Mouse (Mus musculus): ENCODE measurements around the gene P4htm.
"Not testable (repeated sequence)": the region's sequence is repeated elsewhere in the genome, so short reads cannot be mapped to it uniquely, and the experiment has no call there.

P4htm gene

GRCm38 (mm10) chr9:108596998-108597764 lies at the start of gene P4htm:
Gene P4htm, minus strand, starts transcription at chr9:108597667.
- peak; percentile 65 for DNase-seq (ENCODE audit: low spot score)

DNA sequence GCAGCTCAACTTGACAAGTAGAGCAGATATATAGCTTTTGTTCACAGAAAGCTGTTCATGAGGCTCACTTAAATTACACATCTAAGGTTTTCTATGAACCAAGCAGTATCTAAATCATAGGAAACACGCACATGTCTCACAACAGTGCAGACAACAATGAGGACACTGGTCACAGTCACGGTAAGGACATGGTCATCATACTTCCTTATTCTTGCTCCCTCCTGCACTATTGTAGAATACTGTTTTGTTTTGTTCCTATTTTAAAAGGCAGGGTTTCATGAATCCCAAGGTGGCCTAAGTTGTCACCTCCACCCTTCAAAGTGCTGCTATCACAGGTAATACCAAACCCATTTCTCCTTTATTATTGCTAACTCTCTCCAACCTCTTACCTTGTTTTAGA lies 42.4 kb upstream of the P4htm start:
- DNase-seq (ENCODE audit: low spot score) = no peak

DNA sequence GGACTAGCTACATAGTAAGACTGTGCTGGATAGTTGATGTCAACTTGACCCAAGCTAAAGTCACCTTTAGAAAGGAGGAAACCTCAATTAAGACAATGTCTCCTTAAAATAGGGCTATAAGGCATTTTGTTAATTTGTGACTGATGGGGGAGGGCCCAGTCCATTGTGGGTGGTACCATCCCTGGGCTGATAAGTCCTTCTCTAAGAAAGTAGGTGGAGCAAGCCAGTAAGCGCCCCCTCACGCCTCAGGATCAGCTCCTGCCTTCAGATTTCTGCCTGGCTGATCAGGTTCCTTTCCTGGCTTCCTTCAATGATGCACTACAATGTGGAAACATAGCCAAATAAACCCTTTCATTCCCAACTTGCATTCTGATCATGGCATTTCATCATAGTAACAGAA lies 37.9 kb upstream of the P4htm start:
- no peak for DNase-seq (ENCODE audit: low spot score)

DNA sequence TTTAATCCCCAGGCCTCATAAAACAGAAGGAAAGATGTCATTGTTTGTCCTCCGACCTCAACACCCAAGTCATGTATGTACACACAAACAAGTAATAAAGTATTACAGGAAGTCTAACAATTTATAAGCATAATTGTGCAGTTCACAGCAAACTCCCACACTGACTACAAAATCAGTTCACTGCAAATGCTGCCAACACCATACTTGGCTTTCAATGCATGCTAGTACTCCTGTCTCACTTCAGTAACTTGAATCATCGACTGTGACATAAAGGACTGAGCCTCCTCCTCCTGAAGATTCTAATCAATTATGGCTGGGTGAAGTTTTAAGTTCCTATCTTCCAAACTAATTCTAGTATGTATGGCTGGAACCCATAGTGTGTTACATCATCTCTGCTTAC lies 36.4 kb upstream of the P4htm start:
- DNase-seq (ENCODE audit: low spot score) = no peak

- DNase-seq (ENCODE audit: low spot score) = no peak
These were observed 34.9 kb upstream of the P4htm start for GRCm38 (mm10) chr9:108632375-108632774.

DNA sequence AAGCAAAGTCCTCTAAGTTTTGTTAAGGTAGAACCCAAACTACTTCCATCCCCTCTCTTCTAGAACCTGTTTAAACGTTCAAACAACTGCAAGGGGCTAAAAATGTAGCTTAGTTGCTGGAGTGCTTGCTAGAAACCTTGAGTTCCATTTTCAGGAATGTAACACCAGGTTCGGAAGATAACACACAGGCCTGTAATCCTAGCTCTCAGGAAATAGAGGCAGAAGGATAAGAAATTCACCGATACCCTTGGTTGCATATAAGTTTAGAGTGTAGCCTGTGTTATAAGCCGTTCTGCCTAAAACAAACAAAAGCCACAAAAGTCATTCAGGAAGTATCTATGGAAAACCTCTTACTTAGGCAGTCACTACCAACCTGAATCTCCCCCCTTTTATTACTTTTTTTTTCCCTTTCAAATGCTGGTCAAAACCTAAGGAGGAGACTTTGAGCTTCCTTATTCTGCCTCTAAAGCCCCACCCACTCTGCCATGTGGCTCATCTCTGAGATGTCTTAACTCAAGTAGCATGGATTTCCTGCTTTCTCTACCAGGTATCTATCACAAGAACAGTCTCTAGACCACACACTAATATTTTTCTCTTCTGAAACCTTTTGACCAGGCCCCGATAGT lies 34.3 kb upstream of the P4htm start:
- no peak for DNase-seq (ENCODE audit: low spot score)

GRCm38 (mm10) chr9:108630683-108631082 lies 33.2 kb upstream of the P4htm start:
- DNase-seq (ENCODE audit: low spot score) = no peak

DNA sequence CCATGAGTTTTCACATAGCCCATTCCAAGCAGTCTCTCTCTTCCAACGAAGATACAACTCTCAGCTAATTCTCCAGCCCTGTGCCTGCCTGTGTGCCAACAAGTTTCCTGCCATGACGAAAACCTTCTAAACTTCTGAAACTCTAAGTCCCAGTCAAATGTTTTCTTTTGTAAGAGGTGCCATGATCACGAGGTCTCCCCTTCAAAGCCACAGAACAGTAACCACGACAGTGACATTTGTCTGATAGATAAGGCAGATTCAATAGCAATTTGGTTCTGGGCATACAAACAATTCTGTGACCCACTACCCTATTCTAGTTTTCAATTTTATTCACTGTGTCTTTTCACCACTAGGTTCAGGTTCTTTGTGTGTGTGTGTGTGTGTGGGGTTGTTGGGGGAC lies 30.7 kb upstream of the P4htm start:
- no peak for DNase-seq (ENCODE audit: low spot score)

- peak; percentile 11 for DNase-seq (ENCODE audit: low spot score)
These were observed 29.0 kb upstream of the P4htm start for GRCm38 (mm10) chr9:108626498-108626897.

DNA sequence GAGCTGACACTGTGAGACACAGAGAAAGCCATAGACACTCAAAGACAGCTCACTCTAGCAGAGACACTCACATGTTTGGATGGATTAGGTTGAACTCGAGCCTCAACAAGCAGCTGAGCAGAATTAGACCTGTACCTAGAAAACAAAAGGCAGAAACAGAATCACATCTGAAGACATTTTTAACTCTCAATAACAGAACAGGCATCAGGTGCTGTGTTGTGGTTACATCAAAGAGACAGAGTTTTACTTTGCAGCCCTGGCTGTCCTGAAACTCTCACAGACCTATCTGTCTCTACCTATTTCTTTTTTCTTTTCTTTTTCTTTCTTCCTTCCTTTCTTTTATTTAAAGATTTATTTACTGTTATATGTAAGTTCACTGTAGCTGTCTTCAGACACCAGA lies 19.8 kb upstream of the P4htm start:
- no peak for DNase-seq (ENCODE audit: low spot score)

DNA sequence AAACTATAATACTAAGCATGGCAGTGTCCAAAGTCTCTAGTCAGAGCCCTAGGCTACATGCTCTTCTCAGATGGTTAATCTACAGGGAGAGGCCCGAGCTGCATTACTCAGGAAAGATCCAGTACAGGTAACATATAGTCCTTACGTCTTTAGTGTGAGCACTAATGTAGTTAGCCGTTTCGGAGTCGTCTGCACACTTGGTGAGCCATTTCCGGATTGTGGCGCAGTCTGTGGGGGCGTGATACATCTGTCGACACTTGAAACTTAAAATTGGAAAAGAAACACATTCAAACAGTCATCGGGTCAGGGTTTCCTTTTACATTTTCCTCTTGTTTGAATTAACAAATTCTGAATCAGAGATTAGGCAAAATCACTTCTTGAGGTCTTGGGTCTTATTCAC lies 14.0 kb upstream of the P4htm start:
- no peak for DNase-seq (ENCODE audit: low spot score)

DNA sequence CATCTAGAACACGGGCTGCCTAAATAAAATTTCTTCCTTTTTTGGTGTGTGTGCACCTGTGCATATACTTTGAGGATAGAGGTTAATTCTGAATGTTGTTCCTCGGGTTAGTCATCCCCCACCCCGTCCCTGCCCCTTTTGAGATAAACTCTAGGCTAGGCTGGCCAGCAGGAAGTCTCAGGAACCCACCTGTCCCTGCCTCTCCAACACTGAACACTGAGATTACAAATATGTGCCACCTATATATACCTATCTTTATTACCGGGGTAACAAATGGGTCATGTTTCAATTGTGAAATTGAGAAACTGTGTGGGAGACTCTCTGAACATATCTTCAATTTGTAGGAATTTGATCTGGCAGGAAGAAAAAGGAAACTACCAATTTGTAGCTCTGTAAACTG lies 11.4 kb upstream of the P4htm start:
- no peak for DNase-seq (ENCODE audit: low spot score)

GRCm38 (mm10) chr9:108607929-108608328 lies 10.5 kb upstream of the P4htm start:
- DNase-seq (ENCODE audit: low spot score) = not testable (repeated sequence)

DNA sequence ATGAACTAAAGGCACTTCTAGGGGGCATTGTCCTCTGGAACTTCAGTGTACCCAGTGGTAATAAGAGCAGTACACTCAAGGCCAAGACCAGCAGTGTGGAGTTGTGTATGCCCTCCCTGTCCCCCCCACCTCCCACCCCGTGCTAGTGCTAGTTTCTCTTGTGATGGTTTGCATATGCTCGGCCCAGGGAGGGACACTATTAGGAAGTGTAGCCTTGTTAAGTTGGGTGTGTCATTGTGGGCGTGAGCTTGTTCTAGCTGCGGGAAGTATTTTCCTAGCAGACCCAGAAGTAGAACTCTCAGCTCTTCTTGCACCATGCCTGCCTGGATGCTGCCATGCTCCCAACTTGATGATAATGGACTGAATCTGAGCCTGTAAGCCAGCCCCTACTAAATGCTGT lies 4.5 kb upstream of the P4htm start:
- DNase-seq (ENCODE audit: low spot score) = no peak

DNA sequence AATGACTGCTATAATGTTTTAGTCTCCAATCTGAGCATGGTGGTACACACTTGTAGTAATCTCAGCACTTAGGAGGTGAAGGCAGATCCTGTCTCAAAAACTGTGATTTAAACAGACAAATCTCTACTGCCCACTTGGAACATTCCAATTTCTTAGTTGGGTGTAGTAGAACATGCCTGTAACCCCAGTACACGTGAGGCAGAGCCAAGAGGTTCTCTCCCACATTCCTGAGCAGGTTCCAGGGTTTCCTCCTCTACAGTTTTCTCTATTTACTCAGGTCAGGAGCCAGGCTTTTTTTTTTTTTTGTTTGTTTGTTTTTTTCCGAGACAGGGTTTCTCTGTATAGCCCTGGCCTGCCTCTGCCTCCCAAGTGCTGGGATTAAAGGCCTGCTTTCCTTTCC lies 2.5 kb upstream of the P4htm start:
- DNase-seq (ENCODE audit: low spot score) = no peak

DNA sequence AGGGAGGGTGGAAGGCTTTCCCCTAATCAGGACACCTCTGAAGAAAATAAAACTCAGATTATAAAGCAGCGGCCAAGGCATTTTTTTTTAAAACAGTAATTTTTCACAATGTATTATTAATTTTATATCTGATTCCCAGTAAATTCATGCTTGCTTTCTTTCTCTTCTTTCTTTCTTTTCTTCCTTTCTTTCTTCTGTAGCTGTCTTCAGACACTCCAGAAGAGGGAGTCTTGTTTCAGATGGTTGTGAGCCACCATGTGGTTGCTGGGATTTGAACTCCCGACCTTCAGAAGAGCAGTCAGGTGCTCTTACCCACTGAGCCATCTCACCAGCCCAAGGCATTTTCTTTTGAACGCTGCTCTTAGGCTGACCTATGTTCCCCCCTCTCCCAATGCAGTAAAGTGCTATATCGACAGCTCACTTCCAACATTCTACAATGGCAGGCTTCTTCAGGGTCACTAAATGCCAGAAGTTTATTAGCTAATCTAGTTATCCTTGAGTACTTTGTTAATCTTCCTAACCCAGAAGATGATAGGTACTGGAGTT lies 1.6 kb upstream of the P4htm start:
- no peak for DNase-seq (ENCODE audit: low spot score)

GRCm38 (mm10) chr9:108594354-108594753 lies 3.1 kb downstream of the P4htm start:
- no peak for DNase-seq (ENCODE audit: low spot score)

DNA sequence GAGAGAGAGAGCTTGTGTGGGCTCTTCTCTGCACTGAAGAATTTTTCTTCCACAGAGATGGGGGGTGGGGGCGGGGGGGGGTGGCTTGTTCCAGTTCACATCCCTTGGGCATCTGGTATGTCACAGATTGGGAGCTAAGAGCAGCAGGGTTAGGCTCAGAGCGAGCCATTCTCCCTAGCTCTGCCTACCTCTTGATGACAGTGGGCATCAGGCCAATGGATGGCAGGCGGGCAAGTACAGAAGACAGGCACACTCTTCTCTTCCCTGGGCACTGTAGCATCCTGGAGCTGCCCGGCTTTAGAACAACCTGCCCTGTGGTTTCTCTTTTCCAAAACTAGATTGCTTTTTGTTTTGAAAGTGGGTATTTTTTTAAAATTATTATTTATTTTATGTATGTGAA lies 6.0 kb downstream of the P4htm start:
- no peak for DNase-seq (ENCODE audit: low spot score)

- DNase-seq (ENCODE audit: low spot score) = no peak
These were observed 8.2 kb downstream of the P4htm start for GRCm38 (mm10) chr9:108589229-108589628.

DNA sequence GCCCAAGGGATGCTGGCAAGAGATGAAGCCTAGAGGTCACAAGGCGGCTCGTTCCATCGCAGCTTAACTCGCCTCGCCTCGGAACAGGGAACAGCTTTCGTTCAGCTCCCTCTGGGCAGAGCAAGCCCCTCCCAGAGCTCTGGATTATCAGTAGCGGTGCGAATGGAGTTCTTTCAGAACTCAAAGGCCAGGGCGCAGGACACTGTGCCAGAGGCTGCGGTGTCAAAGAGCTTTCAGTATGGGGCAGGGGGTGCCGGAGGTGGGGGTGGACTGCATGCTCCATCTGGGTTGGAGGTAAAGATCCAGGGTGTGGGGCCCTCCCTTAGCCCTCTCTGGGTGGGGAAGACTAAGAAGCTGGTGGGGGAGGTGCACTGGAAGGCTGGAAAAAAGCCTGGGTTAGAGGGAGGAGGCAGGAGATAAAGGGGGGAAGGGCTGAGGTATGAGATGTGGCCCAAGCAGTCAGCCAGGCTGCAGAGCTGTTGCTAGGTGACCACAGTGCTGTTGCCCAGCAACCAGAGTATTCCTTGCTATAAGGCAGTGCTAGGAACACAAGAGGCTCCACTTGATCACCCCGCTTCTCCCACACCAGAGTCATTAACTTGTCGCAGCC lies 9.8 kb downstream of the P4htm start:
- DNase-seq (ENCODE audit: low spot score) = peak; percentile 72

- DNase-seq (ENCODE audit: low spot score) = no peak
These were observed 18.1 kb downstream of the P4htm start for GRCm38 (mm10) chr9:108579344-108579690.

DNA sequence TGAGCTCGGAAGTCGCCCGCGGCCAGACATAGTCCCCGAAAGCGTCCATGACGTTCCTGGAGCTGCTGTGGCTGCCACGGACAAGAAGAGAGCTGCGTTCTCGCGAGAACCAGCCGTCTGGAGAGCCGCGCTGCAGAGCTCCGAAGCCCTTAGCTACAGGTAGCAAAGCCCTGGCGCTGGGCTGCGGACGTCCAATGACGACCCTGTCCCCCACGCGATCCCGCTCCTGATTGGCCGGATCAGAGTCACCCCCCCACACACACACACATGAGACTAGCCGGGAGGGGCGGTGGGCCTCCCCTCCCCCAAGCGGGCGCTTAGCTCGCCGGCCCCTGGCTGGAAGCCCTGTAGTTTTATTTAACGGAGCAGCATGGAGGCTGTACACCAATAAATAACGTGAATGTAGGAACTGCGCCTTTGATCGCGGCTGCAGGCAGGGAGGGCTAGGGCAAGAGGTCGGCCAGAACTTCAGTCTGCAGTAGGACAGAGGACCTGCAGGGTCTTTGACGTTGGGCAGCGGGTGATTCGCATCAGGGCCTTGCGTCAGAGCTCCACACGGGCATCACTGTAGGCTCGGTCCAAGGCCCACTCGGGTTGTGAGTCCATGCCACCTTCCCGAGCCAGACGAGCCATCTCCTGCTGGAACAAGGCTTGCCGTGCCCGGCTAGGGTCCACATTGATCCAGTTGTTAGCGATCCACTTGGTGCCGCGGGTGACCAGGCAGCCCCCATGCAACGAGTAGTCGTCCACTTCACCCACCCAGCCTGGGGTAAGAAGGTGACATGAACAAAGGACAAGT lies 18.7 kb downstream of the P4htm start, which contains the start of gene Wdr6:
Gene Wdr6, minus strand, starts transcription at position 195 of the 799 bp plus-strand sequence.
- DNase-seq (ENCODE audit: low spot score) = peak; percentile 93

Data from urinary bladder, postnatal 14 days (tissue).